Comparison of ENCODE assay signal across 8 mouse cellular contexts in the genomic region with DNA sequence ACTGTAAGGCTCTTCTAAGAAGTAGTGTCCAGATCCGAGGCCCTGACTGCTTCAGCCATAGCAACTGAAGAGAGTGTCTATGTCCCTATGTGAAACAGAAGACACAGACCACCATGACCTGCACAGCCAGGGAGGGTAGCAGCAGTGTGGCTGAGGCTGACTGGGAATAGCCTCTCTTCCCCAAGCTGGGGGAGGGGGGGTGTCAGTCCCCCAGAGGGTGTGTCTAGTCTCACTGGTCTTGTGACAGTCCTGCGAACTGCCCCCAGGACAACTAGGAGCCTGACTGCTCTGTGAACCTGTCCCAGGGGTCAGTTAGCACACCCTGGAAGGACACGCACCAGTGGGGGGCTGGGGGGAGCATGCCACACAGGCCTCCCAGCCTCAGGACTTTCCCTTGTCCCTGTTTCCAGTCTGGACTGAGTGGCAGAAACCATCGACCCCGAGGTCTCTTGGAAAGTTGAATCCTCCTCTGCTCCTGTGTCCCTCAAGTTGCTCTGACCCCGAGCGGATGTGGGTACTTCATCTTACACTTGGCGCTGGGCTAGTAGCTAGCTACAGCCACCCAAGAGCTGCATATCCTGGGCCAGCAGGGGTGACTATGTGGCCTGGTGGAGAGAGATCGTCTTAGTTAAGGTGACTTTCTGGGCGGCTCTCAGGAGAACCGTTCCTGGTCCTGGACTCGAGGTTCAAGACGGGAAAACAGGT. TPM values are rescaled to one million over a fixed set of nuclear protein-coding genes. Genes with fewer than 3 reads are reported as not detected.
DNase-seq lines count a peak whose midpoint lies in the region; ATAC-seq lines count a peak whose summit lies in the region.

No protein-coding gene starts in this region.

- H3K27me3 ChIP-seq in erythroblast, embryonic 14.5 days (ENCODE audit: control insufficient read depth) = peaks cover 41% of the 10 kb centered on the region
- H3K27me3 ChIP-seq in embryonic facial prominence, embryonic 14.5 days (replicated peaks; ENCODE audit: control insufficient read depth, insufficient read depth, low read length) = peaks cover 27% of the 10 kb centered on the region

- peak overlapping the region; percentile 21; the same call in 1 of the 2 replicates for H3K27ac ChIP-seq in embryonic facial prominence, embryonic 14.5 days (replicated peaks; ENCODE audit: low read depth, low read length)

- no peaks in the 10 kb centered on the region for H3K36me3 ChIP-seq in erythroblast, embryonic 14.5 days (ENCODE audit: control insufficient read depth)
- 0 out of 2 replicates have a peak, but pooled peaks cover 6% of the 10 kb centered on the region for H3K36me3 ChIP-seq in embryonic facial prominence, embryonic 14.5 days (ENCODE audit: control insufficient read depth, insufficient read depth, low read length)

- peak overlapping the region; percentile 87 for H3K4me2 ChIP-seq in embryonic facial prominence, embryonic 14.5 days (ENCODE audit: low read depth, low read length)

- DNase-seq in embryonic facial prominence, embryonic 14.5 days (ENCODE audit: low spot score) = no peak
- DNase-seq in heart, postnatal 36 days = peak; percentile 54
- peak; percentile 39 to 57 for DNase-seq in kidney, postnatal 4 days
- peak; percentile 60 for DNase-seq in naive thymus-derived CD4-positive, alpha-beta T cell, adult 2 months (ENCODE audit: low read depth)
- no peak for DNase-seq in layer of hippocampus, adult 8-10 months (ENCODE audit: low spot score in 2 of 2)

- peak overlapping the region; percentile 59; the same call in 1 of the 2 replicates for H3K9ac ChIP-seq in embryonic facial prominence, embryonic 14.5 days (ENCODE audit: low read depth, low read length)

- peak overlapping the region; percentile 41 for H3K4me3 ChIP-seq in erythroblast, embryonic 14.5 days (replicated peaks)
- peak overlapping the region; percentile 48 for H3K4me3 ChIP-seq in embryonic facial prominence, embryonic 14.5 days (ENCODE audit: low read depth, low read length)

- no peaks in the 10 kb centered on the region; the same call in 1 of the 2 replicates for H3K9me3 ChIP-seq in erythroblast, embryonic 14.5 days (ENCODE audit: control insufficient read depth, low read length)
- no peaks in the 10 kb centered on the region for H3K9me3 ChIP-seq in embryonic facial prominence, embryonic 14.5 days (ENCODE audit: control insufficient read depth, low read length)

- peaks cover 31% of the 10 kb centered on the region for H3K4me1 ChIP-seq in erythroblast, embryonic 14.5 days (ENCODE audit: control insufficient read depth)
- H3K4me1 ChIP-seq in embryonic facial prominence, embryonic 14.5 days (ENCODE audit: control insufficient read depth, insufficient read depth, low read length) = peaks cover 7% of the 10 kb centered on the region

- 24% methylated on average over 13 of the region's 13 CpGs for WGBS in embryonic facial prominence, embryonic 14.5 days

- intact Hi-C loops in heart, postnatal 36 days (cut with DNase I) = no loop called here

- no peak for ATAC-seq in erythroblast, adult 5-6 weeks (replicated peaks; ENCODE audit: low FRiP score, poor library complexity, severe bottlenecking)
- no peak for ATAC-seq in embryonic facial prominence, embryonic 14.5 days (ENCODE audit: low read depth)
- ATAC-seq in frontal cortex, adult (ENCODE audit: low TSS enrichment) = no peak

RNA-seq across cellular contexts. Expression of a gene that starts 0.7 kb away (rescaled TPM):
- 0.28 and 0.74 TPM in 2 replicates for polyA plus RNA-seq in erythroblast, embryonic 14.5 days (2012)
- total RNA-seq in erythroblast, adult 5-6 weeks (2015; ENCODE audit: low replicate concordance) = 20.5 and 32.3 TPM in 2 replicates
- 23.8 and 24.4 TPM in 2 replicates for total RNA-seq in erythroblast, adult 5-6 weeks (2017; ENCODE audit: low replicate concordance)
- 23.2 and 26.5 TPM in 2 replicates for polyA plus RNA-seq in embryonic facial prominence, embryonic 14.5 days (2014; fragmentation: Nextera tagmentation; extraction: Ambion mirVana)
- 100 to 1,000 TPM; 162 to 165 TPM for total RNA-seq in heart, postnatal 36 days (2021)
- 10 to 100 TPM in 3 of 4 experiments, 1 to 10 TPM in 1; 9.6 to 30.4 (median 20.8) TPM for total RNA-seq in layer of hippocampus, adult 8-10 months (2022)

RNA-seq across cellular contexts. Expression of a gene that starts 25.3 kb away (rescaled TPM):
- polyA plus RNA-seq in erythroblast, embryonic 14.5 days (2012) = 20.4 and 20.6 TPM in 2 replicates
- 45.0 and 45.4 TPM in 2 replicates for total RNA-seq in erythroblast, adult 5-6 weeks (2015; ENCODE audit: low replicate concordance)
- 65.9 and 114 TPM in 2 replicates for total RNA-seq in erythroblast, adult 5-6 weeks (2017; ENCODE audit: low replicate concordance)
- polyA plus RNA-seq in embryonic facial prominence, embryonic 14.5 days (2014; fragmentation: Nextera tagmentation; extraction: Ambion mirVana) = 211 and 239 TPM in 2 replicates
- 10 to 100 TPM; 29.4 to 31.0 TPM for total RNA-seq in heart, postnatal 36 days (2021)
- total RNA-seq in layer of hippocampus, adult 8-10 months (2022) = 10 to 100 TPM; 20.8 to 23.5 (median 22.1) TPM

RNA-seq across cellular contexts. Expression of a gene that starts 30.5 kb away (rescaled TPM):
- polyA plus RNA-seq in erythroblast, embryonic 14.5 days (2012) = 0.43 TPM in 2 replicates
- total RNA-seq in erythroblast, adult 5-6 weeks (2015; ENCODE audit: low replicate concordance) = 3.1 and 4.6 TPM in 2 replicates
- 0.94 and 3.5 TPM in 2 replicates for total RNA-seq in erythroblast, adult 5-6 weeks (2017; ENCODE audit: low replicate concordance)
- polyA plus RNA-seq in embryonic facial prominence, embryonic 14.5 days (2014; fragmentation: Nextera tagmentation; extraction: Ambion mirVana) = 6.4 and 8.1 TPM in 2 replicates
- total RNA-seq in heart, postnatal 36 days (2021) = 10 to 100 TPM; 16.6 to 23.9 TPM
- 100 to 1,000 TPM; 111 to 121 (median 115) TPM for total RNA-seq in layer of hippocampus, adult 8-10 months (2022)

RNA-seq across cellular contexts. Expression of a gene that starts 55.6 kb away (rescaled TPM):
- polyA plus RNA-seq in erythroblast, embryonic 14.5 days (2012) = 15.1 and 15.2 TPM in 2 replicates
- total RNA-seq in erythroblast, adult 5-6 weeks (2015; ENCODE audit: low replicate concordance) = 20.9 and 30.7 TPM in 2 replicates
- total RNA-seq in erythroblast, adult 5-6 weeks (2017; ENCODE audit: low replicate concordance) = 25.1 and 26.3 TPM in 2 replicates
- 76.4 and 84.0 TPM in 2 replicates for polyA plus RNA-seq in embryonic facial prominence, embryonic 14.5 days (2014; fragmentation: Nextera tagmentation; extraction: Ambion mirVana)
- 100 to 1,000 TPM; 184 to 212 TPM for total RNA-seq in heart, postnatal 36 days (2021)
- 100 to 1,000 TPM; 153 to 162 (median 161) TPM for total RNA-seq in layer of hippocampus, adult 8-10 months (2022)

RNA-seq across cellular contexts. Expression of a gene that starts 59.5 kb away (rescaled TPM):
- polyA plus RNA-seq in erythroblast, embryonic 14.5 days (2012) = 0.02 TPM in 1 of 2 replicates, not detected in the other
- 2.3 TPM in 1 of 2 replicates, not detected in the other for total RNA-seq in erythroblast, adult 5-6 weeks (2015; ENCODE audit: low replicate concordance)
- 0.42 and 1.2 TPM in 2 replicates for total RNA-seq in erythroblast, adult 5-6 weeks (2017; ENCODE audit: low replicate concordance)
- polyA plus RNA-seq in embryonic facial prominence, embryonic 14.5 days (2014; fragmentation: Nextera tagmentation; extraction: Ambion mirVana) = 3.7 and 3.8 TPM in 2 replicates
- 1 to 10 TPM; 4.7 to 5.7 TPM for total RNA-seq in heart, postnatal 36 days (2021)
- total RNA-seq in layer of hippocampus, adult 8-10 months (2022) = 1 to 10 TPM in 3 of 4 experiments, under 1 TPM in 1; 0.98 to 2.2 (median 1.1) TPM

Comparison
In these comparisons a context has a peak if more than half of its experiments do, and no peak if none do; other contexts are left out.
1. DNase-seq: peak in heart, postnatal 36 days (2 of 2), kidney, postnatal 4 days (2 of 2) and naive thymus-derived CD4-positive, alpha-beta T cell, adult 2 months (single experiment); none in embryonic facial prominence, embryonic 14.5 days (single experiment) and layer of hippocampus, adult 8-10 months (0 of 2).
2. RNA of a gene that starts 0.7 kb away (total RNA-seq): 162 to 165 TPM in heart, postnatal 36 days; 20.5 to 32.3 TPM in erythroblast, adult 5-6 weeks and 9.6 to 30.4 TPM in layer of hippocampus, adult 8-10 months; every median in the first group is over 4 times any median in the second.
3. RNA of a gene that starts 30.5 kb away (total RNA-seq): 111 to 121 TPM in layer of hippocampus, adult 8-10 months; 16.6 to 23.9 TPM in heart, postnatal 36 days and 0.94 to 4.6 TPM in erythroblast, adult 5-6 weeks; every median in the first group is over 4 times any median in the second.